13 mouse cellular contexts compared by ENCODE assay signal in the genomic region with DNA sequence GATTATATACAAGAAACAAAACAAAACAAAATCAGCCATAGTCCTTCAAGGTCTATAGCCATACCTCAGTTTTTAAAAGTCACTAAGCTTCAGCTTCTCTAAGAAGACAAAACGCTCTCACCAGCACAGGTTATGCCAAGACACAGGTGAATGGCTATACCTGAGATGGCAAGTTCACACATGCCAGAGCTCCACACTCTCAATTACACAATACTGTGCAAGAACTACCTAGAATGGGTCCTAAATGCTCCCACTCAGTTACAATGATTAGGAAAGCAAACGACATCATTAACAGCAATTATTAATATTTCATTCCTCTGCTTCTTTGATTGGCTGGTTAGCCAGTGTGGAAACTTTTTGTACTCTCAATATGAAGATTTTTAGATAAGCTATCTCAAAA. TPM values are rescaled to one million over a fixed set of nuclear protein-coding genes. Genes with fewer than 3 reads are reported as not detected.
DNase-seq lines count a peak whose midpoint lies in the region; ATAC-seq and TF ChIP-seq lines count a peak whose summit lies in the region.
"Had no signal": no experiment of that assay in that cellular context is flagged by ENCODE, and none has a peak within 500 bp of the region (broad histone marks: within the 10 kb centered on the region; RNA-seq: fewer than 3 reads in every experiment).

No protein-coding gene starts in this region.

- H3K4me3 ChIP-seq in heart, embryonic 11.5 days (ENCODE audit: low read depth, low read length): no peak overlapping the region
- no peak overlapping the region for H3K4me3 ChIP-seq in midbrain, embryonic 12.5 days
- H3K4me3 ChIP-seq in midbrain, postnatal 0 days (ENCODE audit: low read depth, low read length): no peak overlapping the region
- no peak overlapping the region for H3K4me3 ChIP-seq in myocyte
- no peak overlapping the region for H3K4me3 ChIP-seq in left cerebral cortex, adult 2 months

- TF ChIP-seq POLR2A in myocyte (IDR thresholded peaks at IDR 0.05; ENCODE audit: insufficient read length, low read depth): no peak

- no peak overlapping the region for H3ac ChIP-seq in myocyte (ENCODE audit: control insufficient read depth, insufficient read length)

- H3K79me2 ChIP-seq in myocyte (ENCODE audit: control insufficient read depth, insufficient read depth): peaks cover 72% of the 10 kb centered on the region

- TF ChIP-seq CTCF in midbrain, postnatal 0 days (IDR thresholded peaks at IDR 0.05): no peak
- TF ChIP-seq CTCF in left cerebral cortex, adult 2 months (IDR thresholded peaks at IDR 0.05): no peak

- no peaks in the 10 kb centered on the region for H3K27me3 ChIP-seq in heart, embryonic 11.5 days (ENCODE audit: control insufficient read depth, insufficient read depth, low read length)
- no peaks in the 10 kb centered on the region for H3K27me3 ChIP-seq in midbrain, embryonic 12.5 days
- no peaks in the 10 kb centered on the region for H3K27me3 ChIP-seq in midbrain, postnatal 0 days (ENCODE audit: insufficient read depth, low read length)
- no peaks in the 10 kb centered on the region for H3K27me3 ChIP-seq in myocyte (ENCODE audit: control insufficient read depth, insufficient read depth, insufficient read length)
- H3K27me3 ChIP-seq: Patski had no signal

- no peak for ATAC-seq in heart, embryonic 11.5 days (replicated peaks; ENCODE audit: insufficient number of reproducible peaks, low FRiP score, low TSS enrichment)
- no peak for ATAC-seq in midbrain, embryonic 12.5 days (ENCODE audit: low FRiP score, low read depth)
- ATAC-seq in midbrain, postnatal 0 days (ENCODE audit: low FRiP score): no peak
- ATAC-seq: Patski had no signal

- H3K4me2 ChIP-seq in heart, embryonic 11.5 days: 0 out of 2 replicates have a peak overlapping the region, but pooled peaks have one; percentile 11
- H3K4me2 ChIP-seq in midbrain, embryonic 12.5 days (replicated peaks): peak overlapping the region; percentile 32
- no peak overlapping the region for H3K4me2 ChIP-seq in midbrain, postnatal 0 days (ENCODE audit: low read depth, low read length, poor library complexity, severe bottlenecking)
- peak overlapping the region; percentile 3 for H3K4me2 ChIP-seq in myocyte (ENCODE audit: low read depth)

- H3K9me3 ChIP-seq in heart, embryonic 11.5 days (replicated peaks; ENCODE audit: control insufficient read depth, low read length): no peaks in the 10 kb centered on the region
- H3K9me3 ChIP-seq in midbrain, embryonic 12.5 days: no peaks in the 10 kb centered on the region
- H3K9me3 ChIP-seq in midbrain, postnatal 0 days (ENCODE audit: low read length): no peaks in the 10 kb centered on the region

- no peak overlapping the region for H3K9ac ChIP-seq in heart, embryonic 11.5 days (ENCODE audit: low read depth, low read length)
- no peak overlapping the region for H3K9ac ChIP-seq in midbrain, embryonic 12.5 days (replicated peaks)
- no peak overlapping the region for H3K9ac ChIP-seq in midbrain, postnatal 0 days (replicated peaks; ENCODE audit: low read length, poor library complexity, severe bottlenecking)

- WGBS in heart, embryonic 11.5 days (ENCODE audit: insufficient replicate concordance): 91% methylated on average over 2 of the region's 2 CpGs
- WGBS in midbrain, embryonic 12.5 days: 90% methylated on average over 2 of the region's 2 CpGs
- WGBS in midbrain, postnatal 0 days: 86% methylated on average over 2 of the region's 2 CpGs

- peaks cover 16% of the 10 kb centered on the region for H3K4me1 ChIP-seq in heart, embryonic 11.5 days (ENCODE audit: control insufficient read depth, insufficient read depth, low read length)
- H3K4me1 ChIP-seq in midbrain, embryonic 12.5 days: peaks cover 22% of the 10 kb centered on the region
- H3K4me1 ChIP-seq in midbrain, postnatal 0 days (ENCODE audit: insufficient read depth, low read length): 0 out of 2 replicates have a peak, but pooled peaks cover 5% of the 10 kb centered on the region

- no peak for DNase-seq in heart, postnatal 4 days
- no peak for DNase-seq in midbrain, postnatal 0 days (ENCODE audit: low spot score)
- DNase-seq in gonadal fat pad, adult 2 months (ENCODE audit: low read depth): peak; percentile 87
- DNase-seq in left cerebral cortex, adult 2 months (ENCODE audit: extremely low spot score in 1 of 2, low spot score in 2 of 2): no peak
- DNase-seq in layer of hippocampus, postnatal 10 days (ENCODE audit: low spot score in 2 of 2): no peak
- DNase-seq: adrenal gland, adult 2 months; embryo, embryonic 11 days; heart, postnatal 14 days; kidney, postnatal 10 days had no signal

- no peak overlapping the region for H3K27ac ChIP-seq in heart, embryonic 11.5 days (ENCODE audit: low read depth, low read length)
- no peak overlapping the region for H3K27ac ChIP-seq in midbrain, embryonic 12.5 days (replicated peaks)
- no peak overlapping the region for H3K27ac ChIP-seq in midbrain, postnatal 0 days (ENCODE audit: low read depth, low read length)
- H3K27ac ChIP-seq in left cerebral cortex, adult 2 months: no peak overlapping the region

- intact Hi-C loops in left cerebral cortex, adult 2 months (cut with DNase I): no loop called here

- peaks cover 23% of the 10 kb centered on the region for H3K36me3 ChIP-seq in heart, embryonic 11.5 days (ENCODE audit: control insufficient read depth, insufficient read depth, low read length)
- peaks cover 55% of the 10 kb centered on the region for H3K36me3 ChIP-seq in midbrain, embryonic 12.5 days
- H3K36me3 ChIP-seq in midbrain, postnatal 0 days (ENCODE audit: insufficient read depth, low read length): peaks cover 10% of the 10 kb centered on the region; the same call in 1 of the 2 replicates
- H3K36me3 ChIP-seq in myocyte (ENCODE audit: control insufficient read depth, insufficient read depth): peaks cover 29% of the 10 kb centered on the region

TF ChIP-seq in myocyte, 11 proteins besides CTCF, POLR2A, EP300 and RAD21:
- no peak for TF ChIP-seq CEBPB (IDR thresholded peaks at IDR 0.05; ENCODE audit: insufficient read depth, poor library complexity, severe bottlenecking)
- TF ChIP-seq SRF (IDR thresholded peaks at IDR 0.05; ENCODE audit: control insufficient read depth, insufficient read length, low read depth): no peak
- no peak for TF ChIP-seq MAX (IDR thresholded peaks at IDR 0.05; ENCODE audit: low read depth)
- no peak for TF ChIP-seq MYOG (IDR thresholded peaks at IDR 0.05; ENCODE audit: control insufficient read depth in 1 of 3, insufficient read depth in 1 of 3, insufficient read length in 2 of 3, low read depth in 2 of 3)
- no peak for TF ChIP-seq TCF3 (IDR thresholded peaks at IDR 0.05; ENCODE audit: insufficient read length, low read depth)
- no peak for TF ChIP-seq TCF12 (IDR thresholded peaks at IDR 0.05; ENCODE audit: insufficient read depth, poor library complexity, severe bottlenecking)
- TF ChIP-seq USF1 (IDR thresholded peaks at IDR 0.05; ENCODE audit: low read depth): no peak
- TF ChIP-seq E2F4 (IDR thresholded peaks at IDR 0.05; ENCODE audit: insufficient read depth): no peak
- TF ChIP-seq POLR2AphosphoS2 (IDR thresholded peaks at IDR 0.05; ENCODE audit: insufficient read length, low read depth): no peak
- no peak for TF ChIP-seq MYOD1 (IDR thresholded peaks at IDR 0.05; ENCODE audit: control insufficient read depth in 1 of 3, insufficient read length in 2 of 3, low read depth in 2 of 3)
- TF ChIP-seq REST (IDR thresholded peaks at IDR 0.05; ENCODE audit: insufficient read depth, insufficient read length): no peak
TF ChIP-seq in myocyte: peak in this region for 0.

RNA-seq across cellular contexts. Expression of a gene that starts 2.8 kb away (rescaled TPM):
- 72.5 and 77.9 TPM in 2 replicates for polyA plus RNA-seq in heart, embryonic 11.5 days (2014; fragmentation: Nextera tagmentation; extraction: Ambion mirVana)
- 10 to 100 TPM; 48.2 to 51.9 TPM for total RNA-seq in heart, postnatal 4 days (2021)
- 150 and 151 TPM in 2 replicates for polyA plus RNA-seq in midbrain, embryonic 12.5 days (2016; fragmentation: Nextera tagmentation; extraction: Ambion mirVana)
- total RNA-seq in midbrain, postnatal 0 days (2014; rRNA removed): 53.5 and 62.7 TPM in 2 replicates
- 96.7 and 117 TPM in 2 replicates for polyA plus RNA-seq in midbrain, postnatal 0 days (2015; fragmentation: Nextera tagmentation; extraction: Ambion mirVana)
- 19.2 and 21.2 TPM in 2 replicates for polyA plus RNA-seq in gonadal fat pad, adult 2 months (2012; rRNA removed)
- polyA plus RNA-seq in myocyte (2012; fragmentation: generic; extraction: Trizol): 20.7 TPM
- total RNA-seq in left cerebral cortex, adult 2 months (2021): 10 to 100 TPM; 41.4 to 44.3 TPM
- total RNA-seq in layer of hippocampus, postnatal 10 days (2021): 10 to 100 TPM; 46.2 to 51.7 TPM

RNA-seq across cellular contexts. Expression of a gene that starts 52.1 kb away (rescaled TPM):
- polyA plus RNA-seq in heart, embryonic 11.5 days (2014; fragmentation: Nextera tagmentation; extraction: Ambion mirVana): 28.1 and 28.3 TPM in 2 replicates
- 10 to 100 TPM; 19.4 to 21.1 TPM for total RNA-seq in heart, postnatal 4 days (2021)
- 44.8 and 46.4 TPM in 2 replicates for polyA plus RNA-seq in midbrain, embryonic 12.5 days (2016; fragmentation: Nextera tagmentation; extraction: Ambion mirVana)
- total RNA-seq in midbrain, postnatal 0 days (2014; rRNA removed): 10.6 and 21.0 TPM in 2 replicates
- 28.8 and 30.5 TPM in 2 replicates for polyA plus RNA-seq in midbrain, postnatal 0 days (2015; fragmentation: Nextera tagmentation; extraction: Ambion mirVana)
- 11.8 and 12.5 TPM in 2 replicates for polyA plus RNA-seq in gonadal fat pad, adult 2 months (2012; rRNA removed)
- polyA plus RNA-seq in myocyte (2012; fragmentation: generic; extraction: Trizol): 11.7 TPM
- total RNA-seq in left cerebral cortex, adult 2 months (2021): 10 to 100 TPM; 22.1 to 26.1 TPM
- 10 to 100 TPM; 27.4 to 28.2 TPM for total RNA-seq in layer of hippocampus, postnatal 10 days (2021)
